Mouse (Mus musculus): ENCODE results near the gene Nsun5. TPM values are rescaled to one million over a fixed set of nuclear protein-coding genes. Genes with fewer than 3 reads are reported as not detected.

Gene Nsun5
- total RNA-seq, 2 experiments from 2014 or later: 13.9 to 19.5 TPM

Small RNAs within 50 kb of the gene (microRNA-seq; reads per million reads assigned to microRNA genes)
- gene Mir7033: 0.34 to 1.8 reads per million in 2 experiments

Other genes with a start within 250 kb of the Nsun5 start
- 10 to 100 TPM; 28.1 to 28.2 TPM for gene Tbl2, start 220.3 kb upstream of the Nsun5 start, total RNA-seq (2021)
- 10 to 100 TPM; 41.5 to 44.9 TPM for gene Bcl7b, start 201.7 kb upstream of the Nsun5 start, total RNA-seq (2021)
- gene Baz1b, start 182.7 kb upstream of the Nsun5 start, total RNA-seq (2021): 10 to 100 TPM; 51.9 to 55.1 TPM
- gene Fzd9, start 118.7 kb upstream of the Nsun5 start, total RNA-seq (2021): 1 to 10 TPM; 6.2 to 6.8 TPM
- gene Fkbp6, start 19.9 kb upstream of the Nsun5 start, total RNA-seq (2021): under 1 TPM in 1 of 2 experiments, not detected in 1; 0.70 TPM
- gene Trim50, start 16.7 kb upstream of the Nsun5 start, total RNA-seq (2021): not detected
- 10 to 100 TPM; 45.8 to 46.2 TPM for gene Pom121, start 24.6 kb downstream of the Nsun5 start, total RNA-seq (2021)
- gene Hip1, start 175.2 kb downstream of the Nsun5 start, total RNA-seq (2021): 10 to 100 TPM; 66.9 to 72.0 TPM
- gene Ccl26, start 193.6 kb downstream of the Nsun5 start, total RNA-seq (2021): not detected
- gene Ccl24, start 203.1 kb downstream of the Nsun5 start, total RNA-seq (2021): not detected